Mouse (Mus musculus) midbrain, embryonic 11.5 days (tissue): ENCODE results near the gene Olfr695. TPM values are rescaled to one million over a fixed set of nuclear protein-coding genes. Genes with fewer than 3 reads are reported as not detected.
"Not testable (repeated sequence)": the region's sequence is repeated elsewhere in the genome, so short reads cannot be mapped to it uniquely, and the experiment has no call there.

ENCODE experiments used
- ATAC-seq: fragments of 200-750 bp; cut with Nextera tagmentation; 2 replicates; pipeline ENCODE4 v1.8.0; 2017; ENCODE audit warnings: moderate TSS enrichment, moderate library complexity; ENCODE audit not compliant: low FRiP score
- DNase-seq: peaks from one replicate; pipeline ENCODE4 v3.0.0; 2015; ENCODE audit warnings: low spot score; ENCODE audit errors: missing footprints
- H3K27ac ChIP-seq: fragments of 300-500 bp; sonication (generic); 2 replicates; pipeline ENCODE4 v1.5.1; 2014; ENCODE audit warnings: low read depth, low read length
- H3K27me3 ChIP-seq: fragments of 300-500 bp; sonication (generic); 2 replicates; pipeline ENCODE4 v1.6.1; 2014; ENCODE audit warnings: mild to moderate bottlenecking, low read length, moderate library complexity, mixed read lengths; ENCODE audit not compliant: control insufficient read depth, insufficient read depth
- H3K36me3 ChIP-seq: fragments of 300-500 bp; sonication (generic); 2 replicates; pipeline ENCODE4 v1.6.1; 2014; ENCODE audit warnings: mild to moderate bottlenecking, low read length, moderate library complexity, mixed read lengths; ENCODE audit not compliant: control insufficient read depth, insufficient read depth
- H3K4me1 ChIP-seq: fragments of 300-500 bp; sonication (generic); 2 replicates; pipeline ENCODE4 v1.6.1; 2014; ENCODE audit warnings: low read length; ENCODE audit not compliant: control insufficient read depth, insufficient read depth
- H3K4me2 ChIP-seq: fragments of 300-500 bp; sonication (generic); 2 replicates; pipeline ENCODE4 v1.6.1; 2014; ENCODE audit warnings: mild to moderate bottlenecking, moderate library complexity
- H3K4me3 ChIP-seq: fragments of 300-500 bp; sonication (generic); 2 replicates; pipeline ENCODE4 v1.5.1; 2014; ENCODE audit warnings: low read depth, low read length
- H3K9ac ChIP-seq: fragments of 300-500 bp; sonication (generic); 2 replicates; pipeline ENCODE4 v1.6.1; 2014; ENCODE audit warnings: low read length
- H3K9me3 ChIP-seq: fragments of 300-500 bp; sonication (generic); 2 replicates; pipeline ENCODE4 v1.6.1; 2016; ENCODE audit warnings: low read length; ENCODE audit not compliant: control insufficient read depth
- WGBS: fragments of 180-500 bp; shearing (Covaris S2); extraction: QIAGEN DNeasy Blood & Tissue Kit; methylation state at CpG from one replicate; pipeline ENCODE4 v1.1.7; 2014; 5-methylcytosine and 5-hydroxymethylcytosine counted together
- polyA plus RNA-seq: library from polyadenylated mRNA; unstranded; fragments of >200 nt; fragmentation: Nextera tagmentation; extraction: Ambion mirVana; gene quantifications from 2 replicates; pipeline ENCODE4 v1.2.1, GENCODE M21; 2014

Olfr695 gene
- not detected in 2 replicates for polyA plus RNA-seq

DNA sequence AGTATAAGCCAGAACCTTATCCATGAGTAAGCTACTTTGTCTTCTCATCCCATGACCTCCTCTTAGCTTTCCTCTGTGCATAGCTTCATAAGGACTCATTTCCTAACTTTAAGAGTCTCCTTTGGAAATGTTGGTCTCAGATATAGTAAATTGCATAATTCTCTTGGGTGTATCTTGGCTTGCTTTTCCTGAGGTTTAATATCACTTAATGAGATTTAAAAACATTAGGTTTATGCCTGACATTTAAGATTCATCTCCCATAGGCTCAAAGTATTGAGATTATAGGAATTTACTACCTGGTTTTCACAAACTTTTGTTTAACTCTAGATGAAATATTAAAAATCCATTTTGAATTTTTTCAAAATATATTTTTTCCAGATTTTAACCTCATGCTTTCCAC is at the start of gene Olfr695:
Gene Olfr695, minus strand, starts transcription at position 101 of the 400 bp plus-strand sequence.
- ATAC-seq: no peak
- H3K9me3 ChIP-seq: no peaks in the 10 kb centered on the region
- no peak within 1 kb of the TSS for H3K9ac ChIP-seq
- H3K4me2 ChIP-seq: no peak within 1 kb of the TSS
- H3K4me1 ChIP-seq: no peaks in the 10 kb centered on the region
- H3K27me3 ChIP-seq: no peaks in the 10 kb centered on the region
- H3K36me3 ChIP-seq: no peaks in the 10 kb centered on the region
- H3K4me3 ChIP-seq: no peak within 1 kb of the TSS
- no peak for DNase-seq
- H3K27ac ChIP-seq: no peak within 1 kb of the TSS

DNA sequence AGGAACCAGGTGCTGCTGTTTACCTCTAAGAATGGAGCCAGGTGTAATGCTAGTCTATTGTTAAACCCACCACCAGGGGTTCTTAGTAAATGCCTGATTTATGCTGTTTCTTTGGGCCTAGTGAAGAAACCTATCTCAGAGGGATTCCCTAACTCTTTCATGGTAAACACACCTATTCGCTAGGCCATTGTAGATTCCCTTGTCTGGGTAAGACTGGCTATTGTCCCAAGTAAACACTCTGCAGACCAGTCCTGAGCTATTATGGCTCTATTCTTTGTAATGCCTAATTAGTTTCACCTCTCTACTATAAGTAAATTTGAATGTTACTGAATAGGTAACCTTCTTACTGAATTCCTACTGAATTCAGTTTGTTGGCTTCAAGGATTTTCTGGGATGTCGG is 44.8 kb upstream of the Olfr695 start:
- not testable (repeated sequence) for H3K27ac ChIP-seq, H3K36me3 ChIP-seq, H3K4me3 ChIP-seq, DNase-seq, H3K27me3 ChIP-seq, ATAC-seq, H3K9me3 ChIP-seq, H3K9ac ChIP-seq, H3K4me1 ChIP-seq, H3K4me2 ChIP-seq
- WGBS: 81% methylated on average over 2 of the region's 2 CpGs

DNA sequence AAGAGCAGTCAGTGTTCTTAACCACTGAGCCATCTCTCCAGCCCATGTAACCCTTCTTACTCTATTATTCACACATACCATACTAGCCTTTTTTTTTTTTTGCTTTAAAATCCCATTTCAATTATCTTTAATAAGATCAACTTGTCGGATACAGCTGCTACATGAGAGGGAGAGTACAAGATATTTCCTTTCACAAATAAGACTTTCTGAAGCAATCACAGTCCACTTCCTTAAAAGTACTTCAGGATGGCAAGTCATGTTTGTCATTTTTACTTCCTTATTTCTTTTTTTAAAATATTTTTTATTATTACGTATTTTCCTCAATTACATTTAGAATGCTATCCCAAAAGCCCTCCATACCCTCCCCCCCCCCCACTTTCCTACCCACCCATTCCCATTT is 42.6 kb upstream of the Olfr695 start:
- 86% methylated on average over 2 of the region's 2 CpGs for WGBS
- ATAC-seq (no peak), DNase-seq (no peak)
- H3K9me3 ChIP-seq: no peaks in the 10 kb centered on the region
- H3K36me3 ChIP-seq: no peaks in the 10 kb centered on the region
- H3K27me3 ChIP-seq: no peaks in the 10 kb centered on the region
- H3K27ac ChIP-seq: no peak overlapping the region
- H3K4me3 ChIP-seq: no peak overlapping the region
- no peak overlapping the region for H3K4me2 ChIP-seq
- no peak overlapping the region for H3K9ac ChIP-seq
- H3K4me1 ChIP-seq: no peaks in the 10 kb centered on the region

DNA sequence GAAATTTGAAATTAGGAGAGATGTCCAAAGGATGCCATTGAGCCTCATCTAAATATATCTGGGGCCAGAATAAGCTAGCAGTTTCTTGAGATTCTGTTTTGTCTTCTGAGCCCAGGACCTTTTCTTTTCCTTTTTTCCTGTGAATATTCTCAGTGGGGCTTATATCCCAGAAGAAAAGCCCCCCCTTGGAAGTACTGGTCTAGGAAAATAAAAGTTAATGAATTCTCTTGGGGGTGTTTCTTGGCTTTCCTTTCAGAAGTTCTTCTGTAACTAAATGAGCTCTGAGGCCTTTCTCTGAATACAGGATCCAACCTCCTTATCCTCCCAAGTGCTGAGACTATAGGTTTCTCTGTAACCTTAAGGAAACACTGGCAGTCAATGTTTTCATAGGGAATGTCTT is 39.1 kb upstream of the Olfr695 start, which contains the start of gene Olfr698:
Gene Olfr698, minus strand, starts transcription at position 101 of the 400 bp plus-strand sequence.
- H3K9me3 ChIP-seq: no peaks in the 10 kb centered on the region
- no peak within 1 kb of the TSS for H3K4me2 ChIP-seq
- no peaks in the 10 kb centered on the region for H3K36me3 ChIP-seq
- no peak within 1 kb of the TSS for H3K27ac ChIP-seq
- no peak within 1 kb of the TSS for H3K9ac ChIP-seq
- no peak for ATAC-seq
- DNase-seq: no peak
- no peak within 1 kb of the TSS for H3K4me3 ChIP-seq
- no peaks in the 10 kb centered on the region for H3K27me3 ChIP-seq
- no peaks in the 10 kb centered on the region for H3K4me1 ChIP-seq

DNA sequence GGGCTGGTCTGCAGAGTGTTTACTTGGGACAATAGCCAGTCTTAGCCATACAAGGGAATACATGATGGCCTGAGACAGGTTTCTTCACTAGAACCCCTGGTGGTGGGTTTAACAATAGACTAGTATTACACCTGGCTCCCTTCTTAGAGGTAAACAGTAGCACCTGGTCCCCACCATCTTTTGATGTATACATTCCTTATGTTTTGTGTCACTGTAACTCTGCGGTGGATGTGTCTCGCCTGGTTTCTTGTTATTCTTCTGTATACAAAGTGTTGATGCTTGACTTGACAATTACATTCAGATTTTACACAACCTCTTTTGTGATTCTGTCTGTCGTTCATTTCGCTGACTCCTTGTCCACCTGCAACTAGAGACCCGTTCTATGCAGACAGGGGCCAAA is 29.6 kb upstream of the Olfr695 start:
- ATAC-seq (no peak), DNase-seq (no peak)
- H3K9ac ChIP-seq: no peak overlapping the region
- H3K36me3 ChIP-seq: no peaks in the 10 kb centered on the region
- H3K4me2 ChIP-seq: no peak overlapping the region
- no peaks in the 10 kb centered on the region for H3K4me1 ChIP-seq
- 90% methylated on average over 5 of the region's 5 CpGs for WGBS
- H3K27ac ChIP-seq: no peak overlapping the region
- H3K27me3 ChIP-seq: no peaks in the 10 kb centered on the region
- no peak overlapping the region for H3K4me3 ChIP-seq
- H3K9me3 ChIP-seq: no peaks in the 10 kb centered on the region

DNA sequence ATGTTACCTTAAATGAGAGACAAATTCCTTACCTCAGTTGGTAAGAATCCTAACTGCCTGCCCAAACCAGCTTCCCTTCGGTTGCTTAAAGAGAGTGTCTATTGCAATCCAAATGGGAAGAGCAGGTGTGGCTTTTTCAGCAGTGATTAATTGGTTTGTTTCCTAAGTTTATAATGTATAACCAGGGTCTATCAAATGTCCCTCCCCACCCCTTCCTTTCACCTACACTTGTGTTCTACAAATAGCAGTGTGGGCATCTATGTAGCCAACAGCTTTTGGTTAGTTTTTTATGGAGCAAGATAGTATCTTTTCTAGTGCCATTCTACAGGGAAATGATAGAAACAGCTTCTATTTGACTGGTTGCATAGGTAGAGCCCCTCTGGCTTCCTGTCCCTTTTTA is 26.1 kb upstream of the Olfr695 start, which contains the start of gene Olfr697:
Gene Olfr697, minus strand, starts transcription at position 101 of the 400 bp plus-strand sequence.
- Histone ChIP-seq H3K9me3 (no peaks in the 10 kb centered on the region), H3K27ac (no peak within 1 kb of the TSS), H3K4me3 (no peak within 1 kb of the TSS), H3K36me3 (no peaks in the 10 kb centered on the region), H3K9ac (no peak within 1 kb of the TSS), H3K27me3 (no peaks in the 10 kb centered on the region), H3K4me1 (no peaks in the 10 kb centered on the region), H3K4me2 (no peak within 1 kb of the TSS)
- DNase-seq (no peak), ATAC-seq (no peak)
- WGBS: 79% methylated on average over 1 of the region's 1 CpGs

DNA sequence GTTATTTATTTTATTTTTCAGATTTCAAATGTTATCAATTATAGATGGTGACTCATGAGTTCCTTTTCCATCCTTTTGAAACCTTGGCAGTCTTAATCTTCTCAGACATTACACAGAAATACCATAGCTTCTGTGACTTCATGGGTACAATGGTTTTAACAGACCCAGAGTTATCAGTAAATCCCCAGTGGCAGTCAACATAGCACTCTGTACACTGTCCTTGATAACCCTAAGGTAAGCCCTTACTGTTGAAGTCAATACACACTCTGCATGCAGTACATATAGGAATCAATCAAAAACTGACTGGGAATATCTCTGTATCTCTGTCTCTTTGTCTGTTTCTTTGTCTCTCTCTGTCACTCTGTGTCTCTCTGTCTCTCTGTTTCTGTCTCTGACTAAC is 20.8 kb upstream of the Olfr695 start:
- no peak for ATAC-seq
- H3K9ac ChIP-seq: no peak overlapping the region

DNA sequence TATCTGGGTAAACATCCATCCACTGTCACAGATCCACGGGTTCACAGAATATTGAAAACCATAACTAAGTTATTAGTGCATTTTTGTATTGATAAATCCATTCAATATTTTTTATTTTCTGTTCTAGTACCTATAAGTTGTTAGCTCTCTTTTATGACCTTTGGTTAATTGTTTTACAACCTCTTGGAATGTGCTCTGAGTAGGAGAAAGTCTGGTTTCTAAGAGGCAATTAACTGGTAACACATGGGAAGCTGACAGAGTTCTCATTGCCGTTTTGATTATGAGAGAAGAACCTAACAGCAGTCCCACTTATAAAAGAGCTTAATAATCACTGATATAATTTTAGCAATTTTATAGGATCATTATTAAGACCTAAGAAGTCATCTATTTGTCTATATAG is 17.5 kb upstream of the Olfr695 start:
- Histone ChIP-seq H3K4me1 (no peaks in the 10 kb centered on the region), H3K27ac (no peak overlapping the region), H3K4me2 (no peak overlapping the region), H3K4me3 (no peak overlapping the region), H3K27me3 (no peaks in the 10 kb centered on the region), H3K36me3 (no peaks in the 10 kb centered on the region), H3K9me3 (no peaks in the 10 kb centered on the region), H3K9ac (no peak overlapping the region)
- 77% methylated on average over 2 of the region's 2 CpGs for WGBS
- ATAC-seq: no peak
- DNase-seq: no peak

More for the DNA sequence above, 20.8 kb upstream of the Olfr695 start:
- no peak for DNase-seq
- Histone ChIP-seq H3K4me2 (no peak overlapping the region), H3K9me3 (no peaks in the 10 kb centered on the region), H3K27ac (no peak overlapping the region), H3K4me1 (no peaks in the 10 kb centered on the region), H3K27me3 (no peaks in the 10 kb centered on the region), H3K36me3 (no peaks in the 10 kb centered on the region), H3K4me3 (no peak overlapping the region)

DNA sequence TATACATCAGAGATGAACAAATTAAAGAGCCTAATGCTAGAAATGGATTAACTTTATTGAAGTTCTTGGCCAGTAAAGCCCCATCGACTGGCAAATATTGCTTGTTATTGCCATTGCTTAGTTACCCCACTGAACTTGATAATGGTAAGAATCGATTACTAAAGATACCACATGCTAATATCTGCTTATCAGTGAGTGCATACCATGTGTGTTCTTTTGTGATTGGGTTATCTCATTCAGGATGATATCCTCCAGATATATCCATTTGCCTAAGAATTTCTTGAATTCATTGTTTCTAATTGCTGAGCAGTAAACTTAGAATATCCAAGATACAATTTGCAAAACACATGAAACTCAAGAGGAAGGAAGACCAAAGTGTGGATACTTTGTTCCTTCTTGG is 9.5 kb upstream of the Olfr695 start:
- H3K9me3 ChIP-seq, H3K4me3 ChIP-seq, DNase-seq, H3K4me1 ChIP-seq, H3K4me2 ChIP-seq, ATAC-seq, H3K27me3 ChIP-seq, H3K36me3 ChIP-seq, H3K9ac ChIP-seq, H3K27ac ChIP-seq: not testable (repeated sequence)
- WGBS: 88% methylated on average over 2 of the region's 2 CpGs

DNA sequence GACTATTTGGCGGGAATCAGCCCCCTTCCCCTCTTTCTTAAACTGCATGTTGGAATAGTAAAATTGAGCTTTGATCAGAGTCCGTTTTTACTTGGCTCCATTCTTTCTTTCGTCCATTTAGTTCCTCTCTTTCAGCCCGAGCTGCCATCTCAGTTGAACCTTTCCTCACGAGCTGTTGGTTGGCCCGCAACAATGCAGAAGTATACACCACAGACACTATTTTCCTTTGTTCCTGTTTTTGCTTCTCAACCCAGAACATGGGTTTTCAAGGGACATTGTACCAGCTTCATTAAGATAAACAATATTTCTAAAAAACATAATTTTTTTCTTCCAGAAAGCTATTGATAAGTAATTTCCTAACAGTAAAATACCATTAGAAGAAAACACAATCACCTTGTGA is 4.7 kb downstream of the Olfr695 start:
- Histone ChIP-seq H3K27ac (no peak overlapping the region), H3K36me3 (no peaks in the 10 kb centered on the region), H3K4me2 (no peak overlapping the region), H3K9ac (no peak overlapping the region), H3K4me3 (no peak overlapping the region), H3K9me3 (no peaks in the 10 kb centered on the region), H3K27me3 (no peaks in the 10 kb centered on the region), H3K4me1 (no peaks in the 10 kb centered on the region)
- 87% methylated on average over 6 of the region's 6 CpGs for WGBS
- ATAC-seq (no peak), DNase-seq (no peak)
